Mouse (Mus musculus) R1 (cell line): ENCODE results near the gene Gng3.
"Not testable (repeated sequence)": the region's sequence is repeated elsewhere in the genome, so short reads cannot be mapped to it uniquely, and the experiment has no call there.

ENCODE experiments used
- DNase-seq: peaks from one replicate; pipeline ENCODE4 v3.0.0-alpha.2; 2018; ENCODE audit warnings: low read depth, low spot score

Gene Gng3

GRCm38 (mm10) chr19:8839103-8839907, at the start of gene Gng3:
Gng3 (minus strand) TSS chr19:8839194.
- DNase-seq, result peak; percentile 88

- peak; percentile 67 for DNase-seq
Measured at GRCm38 (mm10) chr19:8887585-8888463, 48.8 kb upstream of the Gng3 start.

GRCm38 (mm10) chr19:8886916-8887584, 48.1 kb upstream of the Gng3 start:
- DNase-seq, result peak; percentile 63

GRCm38 (mm10) chr19:8883616-8884015, 44.6 kb upstream of the Gng3 start, which contains the start of the genes Lbhd1 and Gm49403:
Lbhd1 (plus strand) TSS chr19:8883732.
Gm49403 (plus strand) TSS chr19:8883930.
- no peak for DNase-seq

GRCm38 (mm10) chr19:8881034-8881392, 42.0 kb upstream of the Gng3 start:
- DNase-seq, result no peak

GRCm38 (mm10) chr19:8880311-8881033, 41.5 kb upstream of the Gng3 start, which contains the start of gene Uqcc3:
Uqcc3 (minus strand) TSS chr19:8880923.
- peak; percentile 94 for DNase-seq

- no peak for DNase-seq
Measured at GRCm38 (mm10) chr19:8875031-8875430, 36.0 kb upstream of the Gng3 start.

GRCm38 (mm10) chr19:8872266-8872840, 33.4 kb upstream of the Gng3 start:
- DNase-seq, result peak; percentile 88

- peak; percentile 100 for DNase-seq
Measured at GRCm38 (mm10) chr19:8871267-8872186, 32.5 kb upstream of the Gng3 start, which contains the start of gene Ubxn1. Ubxn1 (plus strand) TSS chr19:8871496.

GRCm38 (mm10) chr19:8870838-8871237, 31.8 kb upstream of the Gng3 start:
- DNase-seq, result no peak

- DNase-seq, result not testable (repeated sequence)
Measured at GRCm38 (mm10) chr19:8870381-8870780, 31.4 kb upstream of the Gng3 start.

- DNase-seq, result no peak
Measured at GRCm38 (mm10) chr19:8864265-8864664, 25.3 kb upstream of the Gng3 start.

- no peak for DNase-seq
Measured at GRCm38 (mm10) chr19:8859018-8859417, 20.0 kb upstream of the Gng3 start.

GRCm38 (mm10) chr19:8857689-8858088, 18.7 kb upstream of the Gng3 start:
- DNase-seq, result peak; percentile 82

GRCm38 (mm10) chr19:8853117-8853516, 14.1 kb upstream of the Gng3 start:
- DNase-seq, result no peak

- no peak for DNase-seq
Measured at GRCm38 (mm10) chr19:8852236-8852928, 13.4 kb upstream of the Gng3 start.

GRCm38 (mm10) chr19:8851639-8852038, 12.6 kb upstream of the Gng3 start:
- DNase-seq, result no peak

GRCm38 (mm10) chr19:8850402-8850901, 11.5 kb upstream of the Gng3 start, which contains the start of gene Lrrn4cl:
Lrrn4cl (plus strand) TSS chr19:8850768.
- peak; percentile 85 for DNase-seq

- DNase-seq, result peak; percentile 60
Measured at GRCm38 (mm10) chr19:8848356-8848755, 9.4 kb upstream of the Gng3 start.
